ENCODE assay signal across 8 mouse cellular contexts in the genomic region with DNA sequence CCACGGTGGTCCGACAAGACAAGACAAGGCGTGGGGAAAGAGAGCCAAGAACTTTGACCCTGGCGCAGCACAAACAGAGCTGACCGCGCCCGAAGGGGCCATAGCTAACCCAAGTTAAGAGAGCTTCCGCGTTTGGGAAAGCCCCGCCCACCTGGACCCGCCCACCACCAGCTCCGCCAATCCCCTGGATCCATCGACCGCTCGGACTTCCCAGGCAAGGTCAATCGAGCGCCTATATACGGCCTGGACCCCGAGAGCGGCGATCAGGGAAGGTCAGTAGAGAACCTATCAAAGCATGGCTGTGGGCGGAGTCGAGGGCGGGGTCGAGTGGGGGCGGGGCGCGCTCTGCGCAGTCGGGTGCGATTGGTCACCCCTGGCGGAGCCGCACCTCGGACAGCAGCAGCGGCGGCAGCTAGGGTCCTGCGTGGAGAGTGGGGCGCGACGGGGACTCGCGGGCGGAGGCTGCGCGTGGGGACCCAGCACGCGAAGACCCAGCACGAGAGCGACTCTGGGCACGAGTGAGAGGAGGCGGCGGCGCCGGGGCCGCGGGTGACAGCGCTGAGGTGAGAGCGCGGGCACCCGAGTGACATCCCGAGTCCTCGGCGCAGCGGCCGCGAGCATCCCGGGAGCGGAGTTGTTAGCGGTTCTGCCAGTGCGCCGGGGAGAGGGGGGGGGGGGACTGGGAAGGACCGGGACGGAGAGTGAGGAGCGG. TPM values are rescaled to one million over a fixed set of nuclear protein-coding genes. Genes with fewer than 3 reads are reported as not detected.
DNase-seq lines count a peak whose midpoint lies in the region; ATAC-seq and TF ChIP-seq lines count a peak whose summit lies in the region.

A gene (plus strand): TSS at position 353 of the 712 bp plus-strand sequence.

- peaks cover 30% of the 10 kb centered on the region for H3K4me1 ChIP-seq in hindbrain, embryonic 13.5 days (replicated peaks)

- in situ Hi-C loops in Patski (cut with MboI; ENCODE audit: low pct_unique_long_range_greater_than_20kb), result loop anchor here (5.0 to 10.0 kb wide), 3 partner anchors 165 to 375 kb away; a partner anchor contains a TSS

- peak within 1 kb of the TSS; percentile 96 for H3K4me2 ChIP-seq in hindbrain, embryonic 13.5 days

- DNase-seq in Patski (ENCODE audit: low read depth, low spot score), result peak; percentile 98
- peak; percentile 100 for DNase-seq in cerebellum, postnatal 14 days
- DNase-seq in frontal cortex, postnatal 14 days (ENCODE audit: low spot score in 2 of 2), result peak; percentile 94 to 97
- DNase-seq in layer of hippocampus, postnatal 25 days (ENCODE audit: extremely low spot score in 1 of 2, low spot score in 1 of 2), result peak; percentile 90 to 99
- peak; percentile 99 for DNase-seq in lung, postnatal 25 days (ENCODE audit: low spot score)
- peak; percentile 100 for DNase-seq in retina, embryonic 14.5 days (ENCODE audit: low spot score)
- DNase-seq in thymus, postnatal 4 days, result peak; percentile 99

- POLR2A ChIA-PET in Patski (lab: Charles Lee), result interaction anchor here (0.6 to 1.5 kb wide), 6 partner anchors 22 to 187 kb away, joined by 3 to 6 read pairs (median 4); no protein-coding TSS in a partner anchor

- CTCF ChIA-PET in Patski (lab: Charles Lee), result interaction anchor here (0.6 to 2.9 kb wide), 7 partner anchors 26 to 185 kb away, joined by 3 to 18 read pairs (median 3); no protein-coding TSS in a partner anchor

- no peaks in the 10 kb centered on the region; the same call in 1 of the 2 replicates for H3K36me3 ChIP-seq in hindbrain, embryonic 13.5 days

- H3K9ac ChIP-seq in hindbrain, embryonic 13.5 days, result peak within 1 kb of the TSS; percentile 81

- peak within 1 kb of the TSS; percentile 76 for H3K4me3 ChIP-seq in hindbrain, embryonic 13.5 days

- ATAC-seq in Patski, result peak; percentile 64
- ATAC-seq in hindbrain, embryonic 13.5 days (ENCODE audit: low FRiP score), result peak; percentile 84

- peak within 1 kb of the TSS; percentile 58; the same call in 1 of the 2 replicates for H3K27ac ChIP-seq in hindbrain, embryonic 13.5 days

- WGBS in hindbrain, embryonic 13.5 days, result under 1% methylated on average over 68 of the region's 74 CpGs

- no peaks in the 10 kb centered on the region for H3K9me3 ChIP-seq in hindbrain, embryonic 13.5 days

- no peaks in the 10 kb centered on the region for H3K27me3 ChIP-seq in Patski
- H3K27me3 ChIP-seq in hindbrain, embryonic 13.5 days, result peaks cover 16% of the 10 kb centered on the region

- no peak for TF ChIP-seq CTCF in Patski (IDR thresholded peaks at IDR 0.05)

RNA-seq across cellular contexts. Expression of the gene that starts here (rescaled TPM):
- polyA plus RNA-seq in Patski (2021), result 35.2 TPM
- 47.0 and 50.0 TPM in 2 replicates for polyA plus RNA-seq in hindbrain, embryonic 13.5 days (2015; fragmentation: Nextera tagmentation; extraction: Ambion mirVana)
- total RNA-seq in layer of hippocampus, postnatal 25 days (2021), result 10 to 100 TPM; 52.4 to 59.1 TPM

Comparison
In these comparisons a context has a peak if more than half of its experiments do, and no peak if none do; other contexts are left out.
1. Peak in every context shown above with its lines: DNase-seq, ATAC-seq, H3K4me3 ChIP-seq and H3K27ac ChIP-seq.